Mouse (Mus musculus): ENCODE measurements at regions not wholly inside any gene's neighbourhood (a gene's known extent, or its start where the extent isn't known, plus 50 kb on each side); places are given as distances from the start of the nearest gene placed in this dataset.
A peak's percentile ranks its signal among the peaks of the same experiment; 100 is the strongest.

DNA sequence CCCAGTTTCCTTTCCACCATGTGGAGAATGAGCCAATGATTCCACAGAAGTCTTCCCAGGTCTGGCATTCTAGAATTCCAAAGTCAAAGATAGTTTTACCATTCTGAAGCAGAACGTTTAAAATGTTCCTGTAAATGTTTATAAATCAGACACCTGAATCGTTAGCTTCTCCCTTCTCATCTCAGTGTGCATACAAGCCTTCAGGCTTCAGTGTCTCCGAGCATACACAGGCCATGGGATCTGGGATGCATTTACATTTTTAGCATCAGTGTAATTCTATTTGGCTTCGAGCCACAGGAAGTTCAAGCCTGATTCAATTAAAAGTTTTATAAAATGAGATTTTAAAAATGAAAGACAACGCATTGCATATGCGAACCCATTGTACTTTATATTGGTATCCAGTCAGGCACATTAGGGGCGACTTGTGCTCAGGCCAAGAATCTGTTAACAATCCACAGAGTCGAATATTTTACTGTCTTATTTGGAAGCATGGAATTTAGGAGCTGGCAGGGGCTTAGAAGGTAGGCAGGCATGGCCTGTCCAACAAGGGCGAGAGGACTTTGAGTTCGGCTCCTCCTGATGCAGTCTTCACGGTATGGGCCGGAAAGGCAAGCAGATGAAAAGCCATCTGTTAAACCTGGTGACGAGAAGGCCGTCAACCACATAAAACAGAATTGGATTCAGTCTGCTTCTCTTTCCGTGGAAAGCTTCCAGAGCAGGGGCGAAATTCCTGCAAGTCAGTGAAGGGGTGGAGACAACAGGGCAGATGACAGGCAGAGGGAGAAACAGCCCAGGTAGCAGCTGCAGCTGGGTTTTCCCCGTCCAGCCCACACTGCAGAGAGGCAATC is 63.7 kb upstream of the Sipa1l1 start:
- intact Hi-C loops (cut with DNase I), result loop anchor here (1.0 kb wide), 2 partner anchors 30 to 64 kb away; partner anchors contain the start of gene Sipa1l1
- DNase-seq (ENCODE audit: low spot score in 2 of 2), result peak; percentile 70 to 79

DNA sequence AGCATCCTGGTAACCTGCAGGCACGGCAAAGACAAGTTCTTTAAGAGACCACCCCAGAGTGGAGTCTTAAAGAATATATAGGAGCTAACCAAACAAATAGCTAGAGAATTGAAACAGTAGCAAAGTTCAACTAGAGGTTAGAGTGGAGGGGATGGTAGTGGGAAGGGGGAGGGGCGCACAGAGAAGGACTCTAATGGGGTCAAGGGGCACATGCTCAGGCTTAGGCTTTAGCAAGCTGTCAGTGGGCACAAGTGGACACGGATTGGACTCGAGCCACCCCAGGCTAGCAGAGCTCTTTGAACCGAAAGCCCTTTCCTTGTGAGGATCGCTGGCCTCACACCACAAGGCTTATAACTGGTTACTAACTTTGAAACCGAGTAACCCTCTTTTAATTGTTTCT is 53.4 kb upstream of the Sipa1l1 start:
- intact Hi-C loops (cut with DNase I), result no loop called here
- no peak for DNase-seq (ENCODE audit: low spot score in 2 of 2)
